Mouse (Mus musculus): ENCODE data around the gene Gm17949.

GRCm38 (mm10) chr17:56988921-56989430 lies 22.3 kb upstream of the Gm17949 start:
- TF ChIP-seq GATA1 (IDR thresholded peaks at IDR 0.05; ENCODE audit: borderline replicate concordance, low read length): no peak
- TF ChIP-seq FLI1 (IDR thresholded peaks at IDR 0.05; ENCODE audit: low read length): no peak

Measured in megakaryocyte, embryonic 14.5 days (primary cell).